Mouse (Mus musculus): ENCODE results near the gene Tmem145. TPM values are rescaled to one million over a fixed set of nuclear protein-coding genes. Genes with fewer than 3 reads are reported as not detected.
A peak's percentile ranks its signal among the peaks of the same experiment; 100 is the strongest.
"Not testable (repeated sequence)": the region's sequence is repeated elsewhere in the genome, so short reads cannot be mapped to it uniquely, and the experiment has no call there.

The Tmem145 gene
- total RNA-seq (2014; rRNA removed) (56.6 and 88.3 TPM in 2 replicates), polyA plus RNA-seq (2015; fragmentation: Nextera tagmentation; extraction: Ambion mirVana) (104 and 106 TPM in 2 replicates)

- TF ChIP-seq CTCF (IDR thresholded peaks at IDR 0.05; ENCODE audit: low read depth) = peak; percentile 3; the same call in 1 of the 2 replicates
- Histone ChIP-seq H3K9me3 (ENCODE audit: low read length) (no peaks in the 10 kb centered on the region), H3K4me1 (ENCODE audit: insufficient read depth, low read length) (no peaks in the 10 kb centered on the region), H3K4me2 (ENCODE audit: low read depth, low read length) (peak within 1 kb of the TSS; percentile 88), H3K36me3 (ENCODE audit: insufficient read depth, low read length) (0 out of 2 replicates have a peak, but pooled peaks cover 3% of the 10 kb centered on the region), H3K4me3 (ENCODE audit: low read length) (peak within 1 kb of the TSS; percentile 78), H3K27me3 (ENCODE audit: insufficient read depth, low read length) (no peaks in the 10 kb centered on the region), H3K9ac (replicated peaks; ENCODE audit: low read length) (peak within 1 kb of the TSS; percentile 87), H3K27ac (peak within 1 kb of the TSS; percentile 90)
- peak; percentile 84 for DNase-seq (ENCODE audit: low spot score)
- under 1% methylated on average over 46 of the region's 47 CpGs for WGBS
- peak; percentile 84 for ATAC-seq
Measured at GRCm38 (mm10) chr7:25305956-25306613, at the start of gene Tmem145. TSS of gene Tmem145 (plus strand) at chr7:25306106.

DNA sequence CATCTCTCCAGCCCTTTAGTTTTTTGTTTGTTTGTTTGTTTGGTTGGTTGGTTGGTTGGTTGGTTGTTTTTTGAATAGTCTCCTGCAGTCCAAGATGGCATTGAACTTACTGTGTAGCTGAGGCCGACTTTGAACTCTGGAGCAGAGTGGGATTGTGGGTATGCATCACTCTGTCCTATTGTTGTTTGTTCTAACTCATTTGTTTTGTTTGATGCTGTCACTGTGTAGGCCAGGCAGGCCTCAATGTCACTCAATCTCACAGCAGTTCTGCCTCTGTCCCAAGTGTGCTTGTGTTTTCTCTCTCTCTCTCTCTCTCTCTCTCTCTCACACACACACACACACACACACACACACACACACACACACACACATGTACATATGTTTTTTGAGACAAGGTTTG, 44.0 kb upstream of the Tmem145 start:
- 87% methylated on average over 1 of the region's 1 CpGs for WGBS
- H3K27me3 ChIP-seq (ENCODE audit: insufficient read depth, low read length) = no peaks in the 10 kb centered on the region
- no peak for ATAC-seq

DNA sequence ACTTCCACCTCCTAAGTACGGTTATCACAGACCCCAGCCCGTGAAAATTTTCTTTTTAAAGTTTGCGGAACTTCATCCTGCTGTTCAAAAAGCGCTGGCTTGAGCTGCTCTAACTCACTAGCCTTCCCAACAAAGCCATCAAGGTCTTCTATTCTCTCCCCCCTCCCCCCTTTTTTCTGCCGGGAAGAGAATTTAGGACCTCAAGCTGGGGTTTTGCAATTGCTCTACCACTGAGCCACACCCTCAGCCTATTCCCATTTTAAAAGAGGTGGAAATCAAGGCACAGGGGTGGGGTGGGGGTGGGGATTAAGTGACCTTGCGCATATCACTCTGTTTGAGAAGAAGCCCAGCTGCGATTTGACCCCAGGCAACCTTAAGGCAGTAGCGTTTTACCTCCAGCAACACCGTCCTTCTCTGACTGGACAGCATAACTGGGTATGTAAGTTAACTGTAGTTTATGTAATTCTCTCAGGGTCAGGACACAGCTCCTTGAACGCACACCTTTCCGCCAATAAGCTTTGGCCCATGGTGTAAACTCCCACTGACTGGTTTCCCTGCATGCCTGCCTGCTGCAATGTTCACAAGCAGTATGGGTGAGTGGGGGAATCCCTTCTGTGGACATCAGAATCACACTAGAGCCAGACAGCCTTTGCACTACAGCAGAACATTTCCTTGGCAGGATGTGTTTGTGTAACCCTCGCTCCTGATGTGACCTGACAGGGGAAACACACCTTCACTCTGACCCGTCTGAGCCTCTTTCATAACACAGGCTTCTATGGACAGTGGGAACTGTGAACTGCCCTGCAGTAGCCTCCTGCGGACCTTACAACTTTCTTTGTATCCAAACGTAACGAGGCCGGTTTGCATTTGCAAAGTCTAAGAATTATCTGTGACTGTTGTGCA, 41.7 kb upstream of the Tmem145 start:
- Histone ChIP-seq H3K4me3 (ENCODE audit: low read length) (no peak overlapping the region), H3K4me1 (ENCODE audit: insufficient read depth, low read length) (peaks cover 6% of the 10 kb centered on the region), H3K27me3 (ENCODE audit: insufficient read depth, low read length) (no peaks in the 10 kb centered on the region), H3K4me2 (ENCODE audit: low read depth, low read length) (no peak overlapping the region), H3K9ac (replicated peaks; ENCODE audit: low read length) (no peak overlapping the region), H3K36me3 (ENCODE audit: insufficient read depth, low read length) (no peaks in the 10 kb centered on the region), H3K9me3 (ENCODE audit: low read length) (no peaks in the 10 kb centered on the region), H3K27ac (no peak overlapping the region)
- no peak for TF ChIP-seq CTCF (IDR thresholded peaks at IDR 0.05; ENCODE audit: low read depth)
- WGBS = 27% methylated on average over 17 of the region's 17 CpGs
- no peak for ATAC-seq
- no peak for DNase-seq (ENCODE audit: low spot score)

More for the DNA sequence above, 44.0 kb upstream of the Tmem145 start:
- Histone ChIP-seq H3K27ac (no peak overlapping the region), H3K9me3 (ENCODE audit: low read length) (no peaks in the 10 kb centered on the region), H3K36me3 (ENCODE audit: insufficient read depth, low read length) (no peaks in the 10 kb centered on the region), H3K4me2 (ENCODE audit: low read depth, low read length) (no peak overlapping the region), H3K9ac (replicated peaks; ENCODE audit: low read length) (no peak overlapping the region), H3K4me3 (ENCODE audit: low read length) (no peak overlapping the region), H3K4me1 (ENCODE audit: insufficient read depth, low read length) (no peaks in the 10 kb centered on the region)
- no peak for TF ChIP-seq CTCF (IDR thresholded peaks at IDR 0.05; ENCODE audit: low read depth)
- no peak for DNase-seq (ENCODE audit: low spot score)

GRCm38 (mm10) chr7:25265743-25266142, 40.2 kb upstream of the Tmem145 start:
- DNase-seq (ENCODE audit: low spot score); ATAC-seq; H3K27me3 ChIP-seq (ENCODE audit: insufficient read depth, low read length); H3K9me3 ChIP-seq (ENCODE audit: low read length); H3K27ac ChIP-seq; H3K9ac ChIP-seq (replicated peaks; ENCODE audit: low read length); H3K4me3 ChIP-seq (ENCODE audit: low read length); H3K36me3 ChIP-seq (ENCODE audit: insufficient read depth, low read length); H3K4me2 ChIP-seq (ENCODE audit: low read depth, low read length): not testable (repeated sequence)
- peaks cover 14% of the 10 kb centered on the region for H3K4me1 ChIP-seq (ENCODE audit: insufficient read depth, low read length)
- 94% methylated on average over 5 of the region's 5 CpGs for WGBS

DNA sequence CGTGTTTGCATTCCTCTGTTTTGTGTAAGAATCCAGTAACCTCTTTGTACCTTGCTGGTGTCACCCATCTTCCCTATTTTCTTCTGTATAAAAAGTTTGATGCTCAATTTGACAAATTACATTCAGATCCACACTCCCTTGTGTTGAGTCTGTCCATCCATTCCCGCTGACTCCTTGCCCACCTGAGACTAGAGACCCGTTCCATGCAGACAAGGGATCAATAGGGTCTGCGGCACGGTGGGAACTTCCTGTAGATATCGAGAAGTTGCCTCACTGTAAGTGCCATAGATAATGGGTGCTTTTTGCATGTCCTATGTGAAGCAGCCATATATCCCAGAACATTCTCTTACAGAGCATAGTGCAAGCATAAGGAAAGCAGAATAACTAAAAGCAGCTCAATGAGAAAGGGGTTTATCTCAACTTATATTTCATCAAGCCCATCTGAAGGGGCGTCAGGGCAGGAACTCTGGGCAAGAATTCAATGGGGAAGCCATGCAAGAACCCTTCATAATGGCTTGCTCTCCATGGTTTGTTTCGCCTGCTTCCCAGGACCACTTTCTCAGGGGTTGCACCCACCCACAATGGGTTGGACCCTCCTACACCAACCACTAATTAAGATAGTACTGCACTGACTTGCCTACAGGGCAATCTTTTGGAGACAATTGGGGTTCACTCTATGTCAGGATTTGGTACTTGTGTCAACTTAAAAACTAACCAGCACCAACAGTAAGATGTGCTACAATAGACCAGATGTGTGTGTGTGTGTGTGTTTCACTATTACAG, 39.5 kb upstream of the Tmem145 start:
- H3K27ac ChIP-seq = no peak overlapping the region
- H3K4me3 ChIP-seq (ENCODE audit: low read length) = peak overlapping the region; percentile 78; the same call in 1 of the 2 replicates
- ATAC-seq = no peak
- peak overlapping the region; percentile 55 for H3K4me2 ChIP-seq (ENCODE audit: low read depth, low read length)
- H3K9ac ChIP-seq (replicated peaks; ENCODE audit: low read length) = no peak overlapping the region
- no peak for TF ChIP-seq CTCF (IDR thresholded peaks at IDR 0.05; ENCODE audit: low read depth)
- H3K9me3 ChIP-seq (ENCODE audit: low read length) = no peaks in the 10 kb centered on the region
- peaks cover 3% of the 10 kb centered on the region; the same call in 1 of the 2 replicates for H3K36me3 ChIP-seq (ENCODE audit: insufficient read depth, low read length)
- DNase-seq (ENCODE audit: low spot score) = no peak
- 89% methylated on average over 8 of the region's 8 CpGs for WGBS
- no peaks in the 10 kb centered on the region for H3K27me3 ChIP-seq (ENCODE audit: insufficient read depth, low read length)
- H3K4me1 ChIP-seq (ENCODE audit: insufficient read depth, low read length) = peaks cover 14% of the 10 kb centered on the region

DNA sequence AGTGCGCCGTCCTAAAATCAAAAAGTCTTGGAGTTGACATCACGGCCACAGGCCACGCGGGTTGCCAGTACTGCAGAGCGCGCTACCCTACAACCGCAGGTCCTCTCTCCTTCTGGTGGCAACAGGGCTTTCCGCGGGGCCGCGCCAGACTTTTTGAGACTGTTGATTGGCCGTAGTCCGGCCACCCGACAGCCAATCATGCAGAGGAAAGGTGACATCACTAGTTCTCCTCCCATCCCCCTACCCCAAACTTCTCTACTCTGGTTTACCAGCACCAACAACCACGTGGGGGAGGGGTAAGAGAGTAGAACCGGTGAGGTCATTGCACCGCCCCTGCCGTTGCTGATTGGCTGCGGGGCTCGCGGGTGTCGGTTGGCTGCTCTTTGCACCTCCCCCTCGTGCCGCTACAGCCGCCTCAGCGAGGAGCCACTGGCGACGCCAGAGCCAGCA, 38.6 kb upstream of the Tmem145 start, which contains the start of gene Cic:
Gene Cic (plus strand): TSS at position 404 of the 450 bp plus-strand sequence.
- peaks cover 14% of the 10 kb centered on the region for H3K4me1 ChIP-seq (ENCODE audit: insufficient read depth, low read length)
- H3K4me2 ChIP-seq (ENCODE audit: low read depth, low read length) = peak within 1 kb of the TSS; percentile 91
- WGBS = under 1% methylated on average over 29 of the region's 29 CpGs
- no peaks in the 10 kb centered on the region for H3K9me3 ChIP-seq (ENCODE audit: low read length)
- ATAC-seq = peak; percentile 89
- peak within 1 kb of the TSS; percentile 81 for H3K9ac ChIP-seq (replicated peaks; ENCODE audit: low read length)
- DNase-seq (ENCODE audit: low spot score) = peak; percentile 100
- H3K36me3 ChIP-seq (ENCODE audit: insufficient read depth, low read length) = peaks cover 13% of the 10 kb centered on the region; the same call in 1 of the 2 replicates
- H3K27me3 ChIP-seq (ENCODE audit: insufficient read depth, low read length) = no peaks in the 10 kb centered on the region
- H3K27ac ChIP-seq = peak within 1 kb of the TSS; percentile 97
- peak within 1 kb of the TSS; percentile 78 for H3K4me3 ChIP-seq (ENCODE audit: low read length)
- TF ChIP-seq CTCF (IDR thresholded peaks at IDR 0.05; ENCODE audit: low read depth) = no peak; the same call in 1 of the 2 replicates
